Mouse (Mus musculus) heart, postnatal 0 days (tissue): ENCODE results near the gene Ovgp1. TPM values are rescaled to one million over a fixed set of nuclear protein-coding genes. Genes with fewer than 3 reads are reported as not detected.

Experiments used
- ATAC-seq: fragments of 200-750 bp; cut with Nextera tagmentation; 2 replicates; pipeline ENCODE4 v1.8.0; 2017; ENCODE audit warnings: low read depth, moderate number of reproducible peaks, moderate library complexity; ENCODE audit not compliant: insufficient read depth
- DNase-seq: peaks from one replicate; pipeline ENCODE4 v3.0.0-alpha.2; 2016; ENCODE audit warnings: low spot score
- H3K27ac ChIP-seq: fragments of 300-500 bp; sonication (generic); 2 replicates; pipeline ENCODE4 v1.5.1; 2014; ENCODE audit warnings: low read depth, mild to moderate bottlenecking
- H3K27me3 ChIP-seq: fragments of 300-500 bp; sonication (generic); 2 replicates; pipeline ENCODE4 v1.6.1; 2014; ENCODE audit warnings: low read length, mixed read lengths; ENCODE audit not compliant: control insufficient read depth, insufficient read depth
- H3K36me3 ChIP-seq: fragments of 300-500 bp; sonication (generic); replicated peaks from 2 replicates; pipeline ENCODE4 v1.6.1; 2014; ENCODE audit warnings: low read length, mixed read lengths; ENCODE audit not compliant: control insufficient read depth, insufficient read depth
- H3K4me1 ChIP-seq: fragments of 300-500 bp; sonication (generic); 2 replicates; pipeline ENCODE4 v1.6.1; 2014; ENCODE audit warnings: antibody characterized with exemption; ENCODE audit not compliant: control insufficient read depth, insufficient read depth
- H3K4me2 ChIP-seq: fragments of 300-500 bp; sonication (generic); 2 replicates; pipeline ENCODE4 v1.6.1; 2014; ENCODE audit warnings: low read depth, mild to moderate bottlenecking, low read length, moderate library complexity
- H3K4me3 ChIP-seq: fragments of 300-500 bp; sonication (generic); 2 replicates; pipeline ENCODE4 v1.5.1; 2014; ENCODE audit warnings: low read depth, low read length
- H3K9ac ChIP-seq: fragments of 300-500 bp; sonication (generic); replicated peaks from 2 replicates; pipeline ENCODE4 v1.6.1; 2014; ENCODE audit warnings: low read depth, low read length, mixed read lengths
- H3K9me3 ChIP-seq: fragments of 300-500 bp; sonication (generic); replicated peaks from 2 replicates; pipeline ENCODE4 v1.6.1; 2016; ENCODE audit warnings: low read length; ENCODE audit not compliant: control insufficient read depth
- CTCF ChIP-seq: IDR thresholded peaks from 2 replicates; pipeline ENCODE4 v1.5.1; 2016; ENCODE audit warnings: antibody characterized with exemption, control low read depth, low read depth
- EP300 ChIP-seq: IDR thresholded peaks from 2 replicates; pipeline ENCODE4 v1.6.1; 2016; ENCODE audit warnings: antibody characterized with exemption, low read depth
- WGBS: fragments of 180-500 bp; shearing (Covaris S2); extraction: QIAGEN DNeasy Blood & Tissue Kit; methylation state at CpG from one replicate; pipeline ENCODE4 v1.1.7; 2014; 5-methylcytosine and 5-hydroxymethylcytosine counted together
- polyA plus RNA-seq: library from polyadenylated mRNA; unstranded; fragments of >200 nt; fragmentation: Nextera tagmentation; extraction: Ambion mirVana; gene quantifications from 2 replicates; pipeline ENCODE4 v1.2.1, GENCODE M21; 2015
- total RNA-seq: library from RNA; depleted of rRNA; stranded (reverse); fragments of >200 nt; gene quantifications from 2 replicates; pipeline ENCODE4 v1.2.3, GENCODE M21; 2014; ENCODE audit warnings: low replicate concordance; rRNA removed

Ovgp1 gene
- total RNA-seq (0.57 and 0.70 TPM in 2 replicates), polyA plus RNA-seq (0.53 and 0.58 TPM in 2 replicates)

- Histone ChIP-seq H3K27ac (no peak within 1 kb of the TSS), H3K4me2 (no peak within 1 kb of the TSS), H3K27me3 (no peaks in the 10 kb centered on the region), H3K4me3 (no peak within 1 kb of the TSS), H3K9ac (no peak within 1 kb of the TSS), H3K9me3 (no peaks in the 10 kb centered on the region), H3K36me3 (peaks cover 18% of the 10 kb centered on the region), H3K4me1 (no peaks in the 10 kb centered on the region)
- no peak for ATAC-seq
- TF ChIP-seq EP300 (no peak), CTCF (no peak)
- 81% methylated on average over 3 of the region's 3 CpGs for WGBS
- DNase-seq: no peak
Observed at GRCm38 (mm10) chr3:105973411-105973810, at the start of gene Ovgp1. Gene Ovgp1 (plus strand): TSS chr3:105973711.

GRCm38 (mm10) chr3:105924616-105925015 is 48.9 kb upstream of the Ovgp1 start:
- Histone ChIP-seq H3K27ac (no peak overlapping the region), H3K27me3 (no peaks in the 10 kb centered on the region), H3K9ac (no peak overlapping the region), H3K36me3 (no peaks in the 10 kb centered on the region), H3K4me1 (no peaks in the 10 kb centered on the region), H3K4me3 (no peak overlapping the region), H3K9me3 (no peaks in the 10 kb centered on the region), H3K4me2 (no peak overlapping the region)
- no peak for ATAC-seq
- no peak for DNase-seq
- 73% methylated on average over 9 of the region's 9 CpGs for WGBS
- no peak for TF ChIP-seq EP300
- TF ChIP-seq CTCF: no peak

- Histone ChIP-seq H3K9ac (no peak overlapping the region), H3K4me2 (no peak overlapping the region), H3K4me3 (no peak overlapping the region), H3K4me1 (no peaks in the 10 kb centered on the region), H3K36me3 (no peaks in the 10 kb centered on the region), H3K27ac (no peak overlapping the region), H3K27me3 (no peaks in the 10 kb centered on the region), H3K9me3 (no peaks in the 10 kb centered on the region)
- 82% methylated on average over 7 of the region's 7 CpGs for WGBS
- DNase-seq (no peak), ATAC-seq (no peak)
- TF ChIP-seq CTCF (no peak), EP300 (no peak)
Observed at GRCm38 (mm10) chr3:105927561-105928194, 45.8 kb upstream of the Ovgp1 start.

GRCm38 (mm10) chr3:105928195-105928569 is 45.3 kb upstream of the Ovgp1 start:
- DNase-seq (no peak), ATAC-seq (no peak)
- no peak overlapping the region for H3K27ac ChIP-seq
- H3K4me3 ChIP-seq: no peak overlapping the region
- no peaks in the 10 kb centered on the region for H3K36me3 ChIP-seq
- no peaks in the 10 kb centered on the region for H3K9me3 ChIP-seq
- H3K27me3 ChIP-seq: no peaks in the 10 kb centered on the region
- WGBS: 78% methylated on average over 3 of the region's 3 CpGs
- no peak overlapping the region for H3K4me2 ChIP-seq
- H3K9ac ChIP-seq: no peak overlapping the region
- no peaks in the 10 kb centered on the region for H3K4me1 ChIP-seq
- TF ChIP-seq EP300 (no peak), CTCF (no peak)

GRCm38 (mm10) chr3:105928781-105929180 is 44.7 kb upstream of the Ovgp1 start:
- H3K9ac ChIP-seq: no peak overlapping the region

GRCm38 (mm10) chr3:105929821-105930220 is 43.7 kb upstream of the Ovgp1 start:
- TF ChIP-seq EP300 (no peak), CTCF (no peak)
- DNase-seq (no peak), ATAC-seq (no peak)
- Histone ChIP-seq H3K4me3 (no peak overlapping the region), H3K9ac (no peak overlapping the region), H3K4me1 (no peaks in the 10 kb centered on the region), H3K4me2 (no peak overlapping the region), H3K27ac (no peak overlapping the region), H3K9me3 (no peaks in the 10 kb centered on the region), H3K36me3 (no peaks in the 10 kb centered on the region), H3K27me3 (no peaks in the 10 kb centered on the region)
- WGBS: 68% methylated on average over 7 of the region's 7 CpGs

More at GRCm38 (mm10) chr3:105928781-105929180, 44.7 kb upstream of the Ovgp1 start:
- no peak overlapping the region for H3K4me2 ChIP-seq
- no peak overlapping the region for H3K27ac ChIP-seq
- WGBS: 79% methylated on average over 6 of the region's 6 CpGs
- TF ChIP-seq CTCF (no peak), EP300 (no peak)
- no peaks in the 10 kb centered on the region for H3K9me3 ChIP-seq
- H3K27me3 ChIP-seq: no peaks in the 10 kb centered on the region
- no peak overlapping the region for H3K4me3 ChIP-seq
- H3K36me3 ChIP-seq: no peaks in the 10 kb centered on the region
- no peaks in the 10 kb centered on the region for H3K4me1 ChIP-seq
- no peak for ATAC-seq
- no peak for DNase-seq
